Mouse (Mus musculus) heart, embryonic 16.5 days (tissue): ENCODE results near the gene Sel1l3. TPM values are rescaled to one million over a fixed set of nuclear protein-coding genes. Genes with fewer than 3 reads are reported as not detected.

Experiments
- ATAC-seq: fragments of 200-750 bp; cut with Nextera tagmentation; replicated peaks from 2 replicates; pipeline ENCODE4 v1.8.0; 2017; ENCODE audit warnings: moderate number of reproducible peaks; ENCODE audit not compliant: insufficient read depth, low FRiP score; ENCODE audit errors: extremely low read depth
- H3K27ac ChIP-seq: fragments of 300-500 bp; sonication (generic); 2 replicates; pipeline ENCODE4 v1.5.1; 2014; ENCODE audit warnings: mild to moderate bottlenecking, low read length, control low read depth, moderate library complexity
- H3K27me3 ChIP-seq: fragments of 300-500 bp; sonication (generic); 2 replicates; pipeline ENCODE4 v1.6.1; 2014; ENCODE audit warnings: low read length, mixed read lengths; ENCODE audit not compliant: control insufficient read depth, insufficient read depth
- H3K36me3 ChIP-seq: fragments of 300-500 bp; sonication (generic); 2 replicates; pipeline ENCODE4 v1.6.1; 2014; ENCODE audit not compliant: control insufficient read depth, insufficient read depth
- H3K4me1 ChIP-seq: fragments of 300-500 bp; sonication (generic); 2 replicates; pipeline ENCODE4 v1.6.1; 2014; ENCODE audit warnings: low read length, mixed read lengths; ENCODE audit not compliant: control insufficient read depth, insufficient read depth
- H3K4me2 ChIP-seq: fragments of 300-500 bp; sonication (generic); 2 replicates; pipeline ENCODE4 v1.6.1; 2014; ENCODE audit warnings: low read depth, mild to moderate bottlenecking, control low read depth, low read length
- H3K4me3 ChIP-seq: fragments of 300-500 bp; sonication (generic); 2 replicates; pipeline ENCODE4 v1.5.1; 2014; ENCODE audit warnings: mild to moderate bottlenecking, control low read depth, low read length
- H3K9ac ChIP-seq: fragments of 300-500 bp; sonication (generic); 2 replicates; pipeline ENCODE4 v1.6.1; 2014; ENCODE audit warnings: low read length, control low read depth
- H3K9me3 ChIP-seq: fragments of 300-500 bp; sonication (generic); replicated peaks from 2 replicates; pipeline ENCODE4 v1.6.1; 2016; ENCODE audit warnings: low read length; ENCODE audit not compliant: control insufficient read depth
- WGBS: fragments of 180-500 bp; shearing (Covaris S2); extraction: QIAGEN DNeasy Blood & Tissue Kit; methylation state at CpG from one replicate; pipeline ENCODE4 v1.1.7; 2014; 5-methylcytosine and 5-hydroxymethylcytosine counted together
- polyA plus RNA-seq: library from polyadenylated mRNA; unstranded; fragments of >200 nt; fragmentation: Nextera tagmentation; extraction: Ambion mirVana; gene quantifications from 2 replicates; pipeline ENCODE4 v1.2.1, GENCODE M21; 2015

The Sel1l3 gene
- polyA plus RNA-seq, 1 experiment from 2014 or later = 0.91 TPM

DNA sequence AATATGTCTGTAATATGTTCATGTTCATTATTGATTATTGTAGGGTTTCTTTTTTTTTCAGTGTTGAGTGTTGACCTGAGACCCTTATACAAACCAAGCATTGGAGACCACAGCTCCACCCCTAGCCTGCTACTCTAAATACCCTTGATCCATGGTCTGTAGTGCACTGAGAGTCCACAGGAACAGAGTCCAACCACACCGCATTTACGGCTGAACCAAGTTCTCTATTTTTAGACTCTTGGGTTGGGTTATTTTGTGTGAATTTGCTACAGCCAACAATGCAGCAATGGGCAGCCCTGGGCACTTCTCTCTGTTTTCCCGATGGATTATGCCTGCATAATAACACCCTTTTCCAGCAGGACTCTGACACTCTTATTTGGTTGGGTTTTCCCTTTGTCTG is 54.6 kb downstream of the Sel1l3 start:
- ATAC-seq = no peak
- whole genome bisulfite sequencing = 69% methylated on average over 3 of the region's 3 CpGs
- Histone ChIP-seq H3K27ac (no peak overlapping the region), H3K4me3 (no peak overlapping the region), H3K9me3 (no peaks in the 10 kb centered on the region), H3K9ac (no peak overlapping the region), H3K4me1 (peaks cover 10% of the 10 kb centered on the region), H3K4me2 (no peak overlapping the region), H3K27me3 (no peaks in the 10 kb centered on the region), H3K36me3 (no peaks in the 10 kb centered on the region)

DNA sequence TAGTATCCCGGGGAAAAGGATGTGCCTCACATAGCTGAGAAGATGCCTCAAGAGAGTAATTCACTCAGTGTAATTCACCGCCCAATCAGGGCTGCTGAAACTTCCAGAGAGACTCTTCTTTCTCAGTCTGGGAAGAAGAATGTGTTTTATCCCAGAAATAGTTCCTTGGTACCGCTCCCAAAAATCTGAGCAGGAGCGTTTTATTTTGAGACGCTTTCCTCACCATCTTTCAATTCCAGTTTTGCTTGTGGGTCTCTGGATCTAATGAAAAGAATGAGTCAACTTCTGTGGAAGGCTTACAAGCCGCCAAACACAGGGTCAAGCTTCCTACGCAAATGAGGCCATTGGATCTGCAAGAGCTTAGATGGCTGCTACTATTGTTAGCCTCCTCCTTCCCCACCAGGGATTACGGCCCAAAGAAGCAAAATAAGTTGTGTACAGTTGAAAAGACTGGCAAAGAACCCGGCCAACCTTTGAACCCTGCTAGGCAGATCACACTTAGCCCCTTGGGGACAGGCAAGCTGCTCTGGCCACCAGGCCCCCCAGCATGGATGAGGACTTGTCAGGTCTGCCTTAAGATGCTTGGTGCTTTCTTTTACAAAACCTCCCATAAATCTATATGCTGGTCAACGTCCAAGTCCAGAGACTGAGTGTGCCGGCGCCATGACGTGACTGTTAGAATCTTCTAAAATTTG is 57.6 kb downstream of the Sel1l3 start:
- Histone ChIP-seq H3K4me1 (peaks cover 14% of the 10 kb centered on the region), H3K27me3 (no peaks in the 10 kb centered on the region), H3K27ac (no peak overlapping the region), H3K9ac (no peak overlapping the region), H3K4me2 (no peak overlapping the region), H3K36me3 (no peaks in the 10 kb centered on the region), H3K9me3 (no peaks in the 10 kb centered on the region), H3K4me3 (no peak overlapping the region)
- 77% methylated on average over 13 of the region's 13 CpGs for WGBS
- no peak for ATAC-seq

DNA sequence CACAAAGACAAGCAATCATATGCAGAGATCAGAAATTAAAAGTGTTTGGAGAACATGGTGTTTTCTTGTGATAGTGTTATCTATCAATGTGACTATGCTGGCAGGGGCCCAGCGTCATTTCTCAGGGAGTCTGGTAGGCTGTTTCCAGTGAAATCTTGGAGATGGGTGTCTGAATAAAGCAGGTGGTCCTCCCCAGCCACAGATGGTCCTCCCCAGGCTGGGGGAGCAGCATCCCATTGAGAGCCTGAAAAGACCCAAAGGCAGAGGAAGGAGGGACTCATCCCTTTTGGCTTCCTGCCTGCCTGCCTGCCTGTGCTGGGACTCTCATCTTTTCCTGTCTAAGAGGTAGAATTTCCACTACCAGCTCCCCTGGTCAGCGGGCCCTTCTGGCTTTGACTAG is 59.2 kb downstream of the Sel1l3 start:
- H3K9ac ChIP-seq = no peak overlapping the region
- no peaks in the 10 kb centered on the region for H3K9me3 ChIP-seq
- no peak overlapping the region for H3K4me2 ChIP-seq
- no peak overlapping the region for H3K4me3 ChIP-seq
- no peaks in the 10 kb centered on the region for H3K27me3 ChIP-seq
- no peaks in the 10 kb centered on the region for H3K36me3 ChIP-seq
- 0 out of 2 replicates have a peak, but pooled peaks have one; percentile 12 for ATAC-seq
- WGBS = 30% methylated on average over 2 of the region's 2 CpGs
- H3K4me1 ChIP-seq = peaks cover 14% of the 10 kb centered on the region
- H3K27ac ChIP-seq = no peak overlapping the region

DNA sequence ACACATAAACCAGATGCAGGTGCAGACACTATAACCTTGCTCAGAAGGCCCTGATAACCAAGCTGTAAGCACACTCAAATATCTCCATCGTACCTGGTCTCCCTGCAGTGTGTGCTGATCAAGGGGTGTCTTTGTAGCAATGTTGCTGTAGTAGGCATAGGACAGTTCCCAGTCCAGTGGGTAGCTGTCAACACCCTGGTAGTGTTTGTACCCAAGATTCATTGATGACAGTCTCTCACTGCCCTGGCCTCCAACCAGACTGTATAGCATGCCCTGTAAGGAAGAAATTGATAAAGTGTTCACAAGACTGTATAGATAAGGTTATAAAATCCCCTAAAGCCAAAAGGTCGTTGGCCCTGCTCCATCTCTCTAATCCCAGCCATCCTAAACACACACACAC is 59.6 kb downstream of the Sel1l3 start:
- Histone ChIP-seq H3K27me3 (no peaks in the 10 kb centered on the region), H3K9ac (no peak overlapping the region), H3K27ac (no peak overlapping the region), H3K4me3 (no peak overlapping the region), H3K4me2 (no peak overlapping the region), H3K9me3 (no peaks in the 10 kb centered on the region), H3K4me1 (peaks cover 14% of the 10 kb centered on the region), H3K36me3 (no peaks in the 10 kb centered on the region)
- WGBS = 29% methylated on average over 2 of the region's 2 CpGs
- peak; percentile 78 for ATAC-seq

DNA sequence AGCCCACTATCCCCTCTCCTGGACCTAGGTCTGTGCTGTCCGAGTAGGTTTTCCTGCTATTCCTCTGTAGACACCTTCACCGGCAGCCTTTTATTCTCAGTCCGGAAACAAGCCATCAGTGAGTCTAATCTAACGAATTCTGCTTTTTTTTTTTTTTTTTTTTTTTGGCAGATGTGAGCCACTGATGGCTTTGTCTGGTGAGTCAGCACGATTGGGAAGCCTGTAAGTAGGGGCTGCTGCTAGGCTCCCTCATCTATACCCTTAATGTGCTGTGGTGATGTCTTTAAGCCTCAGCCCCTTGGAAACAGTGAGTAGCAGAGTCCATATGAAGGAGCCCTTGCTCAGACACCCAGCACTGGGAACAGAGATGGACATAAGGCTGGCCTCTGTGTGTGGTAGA is 60.6 kb downstream of the Sel1l3 start:
- Histone ChIP-seq H3K36me3 (no peaks in the 10 kb centered on the region), H3K4me1 (peaks cover 14% of the 10 kb centered on the region), H3K4me3 (no peak overlapping the region), H3K9ac (no peak overlapping the region), H3K27me3 (no peaks in the 10 kb centered on the region), H3K4me2 (no peak overlapping the region), H3K27ac (no peak overlapping the region), H3K9me3 (no peaks in the 10 kb centered on the region)
- WGBS = 71% methylated on average over 5 of the region's 5 CpGs
- no peak for ATAC-seq

DNA sequence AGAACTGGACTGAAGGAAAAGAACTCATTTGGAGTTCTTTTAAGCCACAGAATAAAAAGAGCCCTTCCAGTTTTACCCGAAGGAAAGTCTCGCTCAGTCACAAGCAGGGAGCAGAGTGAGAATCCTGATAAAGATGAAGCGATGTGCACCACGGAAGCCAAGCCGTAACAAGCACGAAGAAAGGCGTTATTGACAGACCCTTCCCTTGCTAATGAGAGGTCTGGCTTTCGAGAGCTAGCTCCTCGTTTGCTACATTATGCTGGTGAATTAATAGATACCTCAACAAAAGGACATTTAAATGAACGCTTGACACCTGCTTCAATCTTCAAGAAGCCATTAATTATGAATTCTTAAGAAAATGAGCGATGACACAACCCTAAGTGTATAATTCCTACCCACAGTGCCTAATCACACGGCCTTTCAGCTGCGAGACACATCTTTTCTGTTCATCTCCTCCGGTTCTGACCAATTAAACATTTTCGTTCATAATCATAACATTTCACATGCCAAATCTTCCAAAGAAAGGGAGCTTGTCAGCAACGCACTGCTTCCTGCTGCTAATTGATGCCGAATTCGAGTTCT is 62.3 kb downstream of the Sel1l3 start:
- H3K36me3 ChIP-seq = no peaks in the 10 kb centered on the region
- no peaks in the 10 kb centered on the region for H3K9me3 ChIP-seq
- ATAC-seq = no peak
- no peak overlapping the region for H3K4me3 ChIP-seq
- no peak overlapping the region for H3K4me2 ChIP-seq
- no peak overlapping the region for H3K9ac ChIP-seq
- WGBS = 78% methylated on average over 18 of the region's 18 CpGs
- peaks cover 14% of the 10 kb centered on the region for H3K4me1 ChIP-seq
- H3K27me3 ChIP-seq = no peaks in the 10 kb centered on the region
- no peak overlapping the region for H3K27ac ChIP-seq

DNA sequence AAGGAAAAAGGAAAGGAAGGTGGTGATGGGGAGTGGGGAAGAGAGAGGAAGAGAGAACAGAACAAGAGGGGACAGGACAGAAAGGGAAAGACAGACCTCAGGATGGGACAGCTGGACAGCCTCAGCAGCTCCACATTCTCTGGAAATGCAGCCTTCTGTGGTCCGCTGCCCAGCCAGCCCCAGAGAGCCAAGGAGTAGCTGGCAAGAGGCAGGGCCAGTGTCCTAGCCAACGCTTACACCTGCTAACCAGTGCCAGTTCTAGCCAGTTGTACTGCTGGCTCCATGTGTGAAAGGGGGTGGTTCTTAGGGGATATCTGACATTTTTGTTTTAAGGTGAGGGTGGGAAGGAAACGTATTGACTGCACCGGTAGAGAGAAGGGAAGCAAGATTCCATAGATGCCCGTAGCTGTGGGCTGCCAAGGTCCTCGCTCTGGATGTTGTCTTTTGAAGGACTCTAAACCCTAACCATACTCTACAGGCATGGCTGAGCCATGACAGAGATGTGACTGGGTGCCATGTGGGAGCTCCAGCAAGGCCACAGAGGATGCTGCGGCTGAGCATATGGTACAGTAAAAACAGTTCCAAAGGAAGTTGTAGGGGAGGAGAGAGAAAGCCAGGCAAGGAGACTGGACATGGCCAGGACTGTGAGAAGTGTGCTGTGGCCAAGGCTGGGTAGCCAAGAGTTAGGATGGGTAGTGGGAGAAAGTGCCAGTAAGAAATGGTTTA is 64.6 kb downstream of the Sel1l3 start:
- Histone ChIP-seq H3K9me3 (peaks cover 4% of the 10 kb centered on the region), H3K36me3 (no peaks in the 10 kb centered on the region), H3K4me3 (no peak overlapping the region), H3K4me2 (no peak overlapping the region), H3K9ac (no peak overlapping the region), H3K27ac (no peak overlapping the region), H3K4me1 (peaks cover 3% of the 10 kb centered on the region), H3K27me3 (no peaks in the 10 kb centered on the region)
- no peak for ATAC-seq
- 83% methylated on average over 7 of the region's 7 CpGs for WGBS

DNA sequence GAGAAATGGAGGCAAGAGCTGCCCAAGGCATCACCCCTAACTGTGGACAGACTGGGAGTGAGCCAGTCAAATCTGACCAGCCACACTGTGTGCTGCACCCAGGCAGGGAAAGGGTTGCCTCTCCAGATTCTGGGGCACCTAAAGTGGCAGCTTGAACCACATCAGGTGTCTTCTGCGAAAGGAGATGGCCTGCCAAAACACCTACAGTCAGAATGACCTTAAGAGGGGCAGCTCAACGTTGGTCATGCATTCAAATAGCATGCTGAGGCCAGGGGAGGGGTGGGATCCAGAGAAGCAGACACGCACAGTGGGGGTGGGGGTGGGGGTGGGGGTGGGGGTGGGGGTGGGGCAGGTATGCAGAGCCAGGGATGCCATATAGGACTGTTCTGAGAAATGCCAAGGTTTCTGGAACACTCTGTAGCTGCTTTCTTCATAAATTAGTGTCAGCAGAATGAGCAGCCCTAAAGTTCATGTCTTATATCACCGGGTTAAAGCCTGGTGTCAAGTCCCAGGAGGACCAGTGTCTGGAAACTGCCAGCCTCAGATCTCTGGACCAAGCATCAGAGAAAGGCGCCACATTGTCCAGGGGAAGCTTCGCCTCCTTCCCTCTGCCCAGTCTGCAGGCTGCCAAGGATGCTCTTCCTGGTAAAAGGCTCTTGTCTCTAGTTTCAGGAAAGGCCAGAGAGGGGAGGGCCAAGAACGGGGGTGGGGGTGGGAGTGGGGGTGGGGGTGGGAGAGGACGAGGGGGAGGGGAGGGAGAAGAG is 65.4 kb downstream of the Sel1l3 start:
- no peaks in the 10 kb centered on the region for H3K36me3 ChIP-seq
- no peaks in the 10 kb centered on the region for H3K27me3 ChIP-seq
- peaks cover 4% of the 10 kb centered on the region for H3K9me3 ChIP-seq
- no peak overlapping the region for H3K27ac ChIP-seq
- no peak overlapping the region for H3K4me2 ChIP-seq
- no peaks in the 10 kb centered on the region; the same call in 1 of the 2 replicates for H3K4me1 ChIP-seq
- no peak for ATAC-seq
- no peak overlapping the region for H3K4me3 ChIP-seq
- no peak overlapping the region for H3K9ac ChIP-seq
- 45% methylated on average over 7 of the region's 8 CpGs for WGBS
